Mouse (Mus musculus) hindbrain, embryonic 14.5 days (tissue): ENCODE measurements at regions not wholly inside any gene's neighbourhood (a gene's known extent, or its start where the extent isn't known, plus 50 kb on each side); places are given as distances from the start of the nearest gene placed in this dataset.
"Not testable (repeated sequence)": the region's sequence is repeated elsewhere in the genome, so short reads cannot be mapped to it uniquely, and the experiment has no call there.

Experiments
- ATAC-seq: fragments of 200-750 bp; cut with Nextera tagmentation; 2 replicates; pipeline ENCODE4 v1.8.0; 2017; ENCODE audit warnings: moderate number of reproducible peaks, mild to moderate bottlenecking, moderate TSS enrichment, moderate library complexity; ENCODE audit not compliant: low FRiP score
- DNase-seq: peaks from one replicate; pipeline ENCODE4 v3.0.0-alpha.2; 2015; ENCODE audit warnings: low spot score
- H3K27ac ChIP-seq: fragments of 300-500 bp; sonication (generic); 2 replicates; pipeline ENCODE4 v1.5.1; 2014; ENCODE audit warnings: mild to moderate bottlenecking, moderate library complexity
- H3K27me3 ChIP-seq: fragments of 300-500 bp; sonication (generic); 2 replicates; pipeline ENCODE4 v1.6.1; 2014; ENCODE audit warnings: mild to moderate bottlenecking, low read length, mixed read lengths; ENCODE audit not compliant: control insufficient read depth, insufficient read depth
- H3K36me3 ChIP-seq: fragments of 300-500 bp; sonication (generic); replicated peaks from 2 replicates; pipeline ENCODE4 v1.6.1; 2014; ENCODE audit not compliant: control insufficient read depth, insufficient read depth
- H3K4me1 ChIP-seq: fragments of 300-500 bp; sonication (generic); replicated peaks from 2 replicates; pipeline ENCODE4 v1.6.1; 2014; ENCODE audit warnings: antibody characterized with exemption, low read length, mixed read lengths; ENCODE audit not compliant: control insufficient read depth, insufficient read depth
- H3K4me2 ChIP-seq: fragments of 300-500 bp; sonication (generic); replicated peaks from 2 replicates; pipeline ENCODE4 v1.6.1; 2014; ENCODE audit warnings: mild to moderate bottlenecking, moderate library complexity
- H3K4me3 ChIP-seq: fragments of 300-500 bp; sonication (generic); replicated peaks from 2 replicates; pipeline ENCODE4 v1.5.1; 2014; ENCODE audit warnings: mild to moderate bottlenecking, low read length
- H3K9ac ChIP-seq: fragments of 300-500 bp; sonication (generic); 2 replicates; pipeline ENCODE4 v1.6.1; 2014
- H3K9me3 ChIP-seq: fragments of 300-500 bp; sonication (generic); 2 replicates; pipeline ENCODE4 v1.6.1; 2016; ENCODE audit warnings: low read length; ENCODE audit not compliant: control insufficient read depth
- WGBS: fragments of 180-500 bp; shearing (Covaris S2); extraction: QIAGEN DNeasy Blood & Tissue Kit; methylation state at CpG from one replicate; pipeline ENCODE4 v1.1.7; 2014; 5-methylcytosine and 5-hydroxymethylcytosine counted together

- no peaks in the 10 kb centered on the region for H3K27me3 ChIP-seq
- DNase-seq (peak; percentile 49), ATAC-seq (no peak)
- H3K4me1 ChIP-seq = peaks cover 14% of the 10 kb centered on the region; the same call in 1 of the 2 replicates
- H3K4me3 ChIP-seq = no peak overlapping the region
- H3K27ac ChIP-seq = no peak overlapping the region
- H3K36me3 ChIP-seq = no peaks in the 10 kb centered on the region
- no peak overlapping the region for H3K4me2 ChIP-seq
- no peak overlapping the region for H3K9ac ChIP-seq
- 31% methylated on average over 14 of the region's 15 CpGs for WGBS
- no peaks in the 10 kb centered on the region for H3K9me3 ChIP-seq
Observed at GRCm38 (mm10) chr4:153634221-153634881, 151.7 kb upstream of the Ajap1 start.

GRCm38 (mm10) chr4:153637989-153638388 lies 155.4 kb upstream of the Ajap1 start:
- peak overlapping the region; percentile 73 for H3K27ac ChIP-seq
- H3K36me3 ChIP-seq = no peaks in the 10 kb centered on the region
- no peaks in the 10 kb centered on the region for H3K9me3 ChIP-seq
- H3K4me2 ChIP-seq = no peak overlapping the region
- DNase-seq = peak; percentile 33
- no peaks in the 10 kb centered on the region for H3K27me3 ChIP-seq
- 3% methylated on average over 1 of the region's 1 CpGs for WGBS
- no peak overlapping the region for H3K4me3 ChIP-seq
- H3K9ac ChIP-seq = no peak overlapping the region
- ATAC-seq = peak; percentile 50; the same call in 1 of the 2 replicates
- peaks cover 14% of the 10 kb centered on the region; the same call in 1 of the 2 replicates for H3K4me1 ChIP-seq

- WGBS = 12% methylated on average over 5 of the region's 5 CpGs
- ATAC-seq (no peak), DNase-seq (no peak)
Observed at GRCm38 (mm10) chr4:153651849-153652248, 169.2 kb upstream of the Ajap1 start.

GRCm38 (mm10) chr4:153652841-153653240 lies 170.2 kb upstream of the Ajap1 start:
- Histone ChIP-seq H3K36me3 (no peaks in the 10 kb centered on the region), H3K4me2 (no peak overlapping the region), H3K27me3 (no peaks in the 10 kb centered on the region), H3K27ac (no peak overlapping the region), H3K4me1 (no peaks in the 10 kb centered on the region), H3K9ac (no peak overlapping the region), H3K4me3 (no peak overlapping the region), H3K9me3 (no peaks in the 10 kb centered on the region)
- no peak for DNase-seq
- 89% methylated on average over 11 of the region's 11 CpGs for WGBS
- no peak for ATAC-seq

More at GRCm38 (mm10) chr4:153651849-153652248, 169.2 kb upstream of the Ajap1 start:
- Histone ChIP-seq H3K9ac (no peak overlapping the region), H3K4me2 (no peak overlapping the region), H3K9me3 (no peaks in the 10 kb centered on the region), H3K4me3 (no peak overlapping the region), H3K27me3 (no peaks in the 10 kb centered on the region), H3K36me3 (no peaks in the 10 kb centered on the region), H3K27ac (no peak overlapping the region), H3K4me1 (no peaks in the 10 kb centered on the region)

- Histone ChIP-seq H3K4me3 (no peak overlapping the region), H3K4me1 (peaks cover 4% of the 10 kb centered on the region; the same call in 1 of the 2 replicates), H3K27me3 (no peaks in the 10 kb centered on the region), H3K4me2 (no peak overlapping the region), H3K27ac (no peak overlapping the region), H3K9me3 (0 out of 2 replicates have a peak, but pooled peaks cover 4% of the 10 kb centered on the region), H3K9ac (no peak overlapping the region), H3K36me3 (no peaks in the 10 kb centered on the region)
- no peak for DNase-seq
- WGBS = 81% methylated on average over 7 of the region's 7 CpGs
- ATAC-seq = no peak
Observed at GRCm38 (mm10) chr4:153662731-153663130, 180.1 kb upstream of the Ajap1 start.

GRCm38 (mm10) chr4:153666626-153667236 lies 184.1 kb upstream of the Ajap1 start:
- H3K9ac ChIP-seq, H3K4me2 ChIP-seq, H3K36me3 ChIP-seq, H3K4me3 ChIP-seq, DNase-seq, ATAC-seq, H3K27me3 ChIP-seq, H3K4me1 ChIP-seq, H3K9me3 ChIP-seq, H3K27ac ChIP-seq: not testable (repeated sequence)
- WGBS = 85% methylated on average over 6 of the region's 6 CpGs

GRCm38 (mm10) chr4:153669070-153669469 lies 186.5 kb upstream of the Ajap1 start:
- DNase-seq = no peak
- no peaks in the 10 kb centered on the region for H3K36me3 ChIP-seq
- no peak for ATAC-seq
- H3K27me3 ChIP-seq = no peaks in the 10 kb centered on the region
- no peak overlapping the region for H3K4me2 ChIP-seq
- no peaks in the 10 kb centered on the region for H3K9me3 ChIP-seq
- no peak overlapping the region for H3K9ac ChIP-seq
- no peak overlapping the region for H3K4me3 ChIP-seq
- no peak overlapping the region for H3K27ac ChIP-seq
- H3K4me1 ChIP-seq = no peaks in the 10 kb centered on the region
- whole genome bisulfite sequencing = 88% methylated on average over 4 of the region's 4 CpGs

GRCm38 (mm10) chr4:153670216-153670615 lies 187.6 kb upstream of the Ajap1 start:
- Histone ChIP-seq H3K36me3 (no peaks in the 10 kb centered on the region), H3K4me1 (no peaks in the 10 kb centered on the region), H3K4me2 (no peak overlapping the region), H3K27ac (no peak overlapping the region), H3K9me3 (no peaks in the 10 kb centered on the region), H3K27me3 (no peaks in the 10 kb centered on the region), H3K4me3 (no peak overlapping the region), H3K9ac (no peak overlapping the region)
- ATAC-seq (no peak), DNase-seq (no peak)
- 89% methylated on average over 13 of the region's 13 CpGs for WGBS

GRCm38 (mm10) chr4:153675431-153675830 lies 192.8 kb upstream of the Ajap1 start:
- Histone ChIP-seq H3K27me3 (no peaks in the 10 kb centered on the region), H3K4me2 (no peak overlapping the region), H3K9ac (no peak overlapping the region), H3K9me3 (no peaks in the 10 kb centered on the region), H3K4me1 (no peaks in the 10 kb centered on the region), H3K36me3 (no peaks in the 10 kb centered on the region), H3K4me3 (no peak overlapping the region), H3K27ac (no peak overlapping the region)
- 88% methylated on average over 2 of the region's 2 CpGs for WGBS
- ATAC-seq (no peak), DNase-seq (no peak)
